Mouse (Mus musculus) midbrain, embryonic 11.5 days (tissue): ENCODE data around the gene Catsperz. TPM values are rescaled to one million over a fixed set of nuclear protein-coding genes. Genes with fewer than 3 reads are reported as not detected.

Experiments
- ATAC-seq: fragments of 200-750 bp; cut with Nextera tagmentation; 2 replicates; pipeline ENCODE4 v1.8.0; 2017; ENCODE audit warnings: moderate TSS enrichment, moderate library complexity; ENCODE audit not compliant: low FRiP score
- DNase-seq: peaks from one replicate; pipeline ENCODE4 v3.0.0; 2015; ENCODE audit warnings: low spot score; ENCODE audit errors: missing footprints
- H3K27ac ChIP-seq: fragments of 300-500 bp; sonication (generic); 2 replicates; pipeline ENCODE4 v1.5.1; 2014; ENCODE audit warnings: low read depth, low read length
- H3K27me3 ChIP-seq: fragments of 300-500 bp; sonication (generic); 2 replicates; pipeline ENCODE4 v1.6.1; 2014; ENCODE audit warnings: mild to moderate bottlenecking, low read length, moderate library complexity, mixed read lengths; ENCODE audit not compliant: control insufficient read depth, insufficient read depth
- H3K36me3 ChIP-seq: fragments of 300-500 bp; sonication (generic); 2 replicates; pipeline ENCODE4 v1.6.1; 2014; ENCODE audit warnings: mild to moderate bottlenecking, low read length, moderate library complexity, mixed read lengths; ENCODE audit not compliant: control insufficient read depth, insufficient read depth
- H3K4me1 ChIP-seq: fragments of 300-500 bp; sonication (generic); 2 replicates; pipeline ENCODE4 v1.6.1; 2014; ENCODE audit warnings: low read length; ENCODE audit not compliant: control insufficient read depth, insufficient read depth
- H3K4me2 ChIP-seq: fragments of 300-500 bp; sonication (generic); 2 replicates; pipeline ENCODE4 v1.6.1; 2014; ENCODE audit warnings: mild to moderate bottlenecking, moderate library complexity
- H3K4me3 ChIP-seq: fragments of 300-500 bp; sonication (generic); 2 replicates; pipeline ENCODE4 v1.5.1; 2014; ENCODE audit warnings: low read depth, low read length
- H3K9ac ChIP-seq: fragments of 300-500 bp; sonication (generic); 2 replicates; pipeline ENCODE4 v1.6.1; 2014; ENCODE audit warnings: low read length
- H3K9me3 ChIP-seq: fragments of 300-500 bp; sonication (generic); 2 replicates; pipeline ENCODE4 v1.6.1; 2016; ENCODE audit warnings: low read length; ENCODE audit not compliant: control insufficient read depth
- WGBS: fragments of 180-500 bp; shearing (Covaris S2); extraction: QIAGEN DNeasy Blood & Tissue Kit; methylation state at CpG from one replicate; pipeline ENCODE4 v1.1.7; 2014; 5-methylcytosine and 5-hydroxymethylcytosine counted together
- polyA plus RNA-seq: library from polyadenylated mRNA; unstranded; fragments of >200 nt; fragmentation: Nextera tagmentation; extraction: Ambion mirVana; gene quantifications from 2 replicates; pipeline ENCODE4 v1.2.1, GENCODE M21; 2014

The Catsperz gene
- polyA plus RNA-seq, 1 experiment from 2014 or later: not detected

DNA sequence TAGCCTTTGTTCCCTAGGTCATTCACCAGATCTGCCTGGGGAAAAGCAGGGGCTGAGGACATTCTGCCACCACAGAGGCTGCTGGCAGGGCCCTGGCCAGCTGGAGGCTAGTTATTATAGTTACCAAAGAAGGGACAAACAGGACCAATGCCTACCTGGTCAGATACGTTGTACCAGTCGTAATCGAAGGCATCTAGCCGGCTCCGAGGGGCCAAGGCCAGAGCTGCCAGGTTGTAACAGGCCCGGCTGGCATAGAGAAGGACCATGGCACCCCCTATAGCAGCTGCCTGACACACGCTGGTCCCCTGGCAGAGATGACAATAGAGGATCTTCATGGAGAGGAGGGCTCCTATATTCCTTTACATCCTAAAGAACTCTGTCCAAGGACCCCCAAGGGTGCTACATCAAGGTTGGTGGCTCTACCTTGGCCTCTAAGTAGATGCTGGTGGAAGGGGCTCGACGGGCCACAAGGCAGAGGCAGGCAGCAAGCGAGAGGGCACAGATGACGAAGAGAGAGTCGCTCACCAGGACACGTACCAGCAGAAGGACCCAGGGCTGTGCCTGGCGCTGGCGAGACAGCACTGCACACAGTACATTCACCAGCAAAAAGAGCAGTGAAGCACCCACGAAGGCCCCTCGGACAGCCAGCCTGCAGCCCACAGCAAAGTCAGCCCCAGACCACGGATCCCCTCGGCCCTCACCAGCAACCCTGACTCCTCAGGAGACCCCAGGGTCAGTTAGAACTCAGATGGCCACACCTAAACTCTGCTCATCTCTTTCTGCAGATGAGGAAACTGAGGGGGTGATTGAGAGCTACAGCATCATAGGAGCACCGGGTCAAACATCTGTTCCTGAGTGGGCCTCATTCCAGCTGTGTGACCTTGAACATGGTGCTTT is 14.2 kb upstream of the Catsperz start:
- WGBS: 89% methylated on average over 20 of the region's 20 CpGs
- H3K36me3 ChIP-seq: no peaks in the 10 kb centered on the region
- peaks cover 14% of the 10 kb centered on the region for H3K4me1 ChIP-seq
- peaks cover 19% of the 10 kb centered on the region for H3K27me3 ChIP-seq
- H3K9ac ChIP-seq: no peak overlapping the region
- ATAC-seq: no peak
- no peak overlapping the region for H3K4me3 ChIP-seq
- no peak overlapping the region for H3K27ac ChIP-seq
- no peaks in the 10 kb centered on the region for H3K9me3 ChIP-seq
- H3K4me2 ChIP-seq: no peak overlapping the region
- no peak for DNase-seq

GRCm38 (mm10) chr19:6937541-6938465 is 12.6 kb upstream of the Catsperz start:
- no peak overlapping the region for H3K4me2 ChIP-seq
- 0 out of 2 replicates have a peak overlapping the region, but pooled peaks have one; percentile 2 for H3K9ac ChIP-seq
- H3K27ac ChIP-seq: no peak overlapping the region
- DNase-seq (no peak), ATAC-seq (no peak)
- no peaks in the 10 kb centered on the region for H3K36me3 ChIP-seq
- H3K4me3 ChIP-seq: no peak overlapping the region
- no peaks in the 10 kb centered on the region for H3K9me3 ChIP-seq
- WGBS: 82% methylated on average over 16 of the region's 16 CpGs
- peaks cover 35% of the 10 kb centered on the region for H3K27me3 ChIP-seq
- H3K4me1 ChIP-seq: peaks cover 17% of the 10 kb centered on the region

DNA sequence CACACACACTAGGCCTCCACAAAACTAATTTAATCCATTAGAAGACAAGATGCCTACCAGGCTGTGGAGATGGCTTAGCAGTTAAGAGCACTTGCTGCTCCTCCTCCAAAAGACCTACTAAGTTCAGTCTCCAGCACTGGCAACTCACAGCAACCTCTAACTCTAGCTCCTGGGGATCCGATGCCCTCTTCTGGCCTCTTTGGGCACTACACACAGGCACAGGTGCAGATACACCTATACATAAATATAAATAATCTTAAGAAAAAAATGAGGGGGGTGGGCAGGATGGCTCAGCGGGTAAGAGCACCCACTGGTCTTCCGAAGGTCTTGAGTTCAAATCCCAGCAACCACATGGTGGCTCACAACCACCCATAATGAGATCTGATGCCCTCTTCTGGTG is 11.1 kb upstream of the Catsperz start:
- Histone ChIP-seq H3K9ac (no peak overlapping the region), H3K27me3 (peaks cover 49% of the 10 kb centered on the region), H3K36me3 (no peaks in the 10 kb centered on the region), H3K4me3 (no peak overlapping the region), H3K4me2 (no peak overlapping the region), H3K9me3 (no peaks in the 10 kb centered on the region), H3K4me1 (peaks cover 15% of the 10 kb centered on the region), H3K27ac (no peak overlapping the region)
- DNase-seq (no peak), ATAC-seq (no peak)
- WGBS: 26% methylated on average over 3 of the region's 3 CpGs

- Histone ChIP-seq H3K4me3 (peak within 1 kb of the TSS; percentile 26), H3K4me1 (peaks cover 6% of the 10 kb centered on the region), H3K4me2 (peak within 1 kb of the TSS; percentile 43), H3K9me3 (no peaks in the 10 kb centered on the region), H3K27ac (no peak within 1 kb of the TSS), H3K27me3 (peaks cover 56% of the 10 kb centered on the region), H3K9ac (peak within 1 kb of the TSS; percentile 39; the same call in 1 of the 2 replicates), H3K36me3 (no peaks in the 10 kb centered on the region)
- WGBS: 9% methylated on average over 23 of the region's 23 CpGs
- ATAC-seq (no peak; the same call in 1 of the 2 replicates), DNase-seq (no peak)
Observed at GRCm38 (mm10) chr19:6934195-6934977, 9.2 kb upstream of the Catsperz start, which contains the start of gene Kcnk4. TSS of gene Kcnk4 (minus strand) at chr19:6934515.

DNA sequence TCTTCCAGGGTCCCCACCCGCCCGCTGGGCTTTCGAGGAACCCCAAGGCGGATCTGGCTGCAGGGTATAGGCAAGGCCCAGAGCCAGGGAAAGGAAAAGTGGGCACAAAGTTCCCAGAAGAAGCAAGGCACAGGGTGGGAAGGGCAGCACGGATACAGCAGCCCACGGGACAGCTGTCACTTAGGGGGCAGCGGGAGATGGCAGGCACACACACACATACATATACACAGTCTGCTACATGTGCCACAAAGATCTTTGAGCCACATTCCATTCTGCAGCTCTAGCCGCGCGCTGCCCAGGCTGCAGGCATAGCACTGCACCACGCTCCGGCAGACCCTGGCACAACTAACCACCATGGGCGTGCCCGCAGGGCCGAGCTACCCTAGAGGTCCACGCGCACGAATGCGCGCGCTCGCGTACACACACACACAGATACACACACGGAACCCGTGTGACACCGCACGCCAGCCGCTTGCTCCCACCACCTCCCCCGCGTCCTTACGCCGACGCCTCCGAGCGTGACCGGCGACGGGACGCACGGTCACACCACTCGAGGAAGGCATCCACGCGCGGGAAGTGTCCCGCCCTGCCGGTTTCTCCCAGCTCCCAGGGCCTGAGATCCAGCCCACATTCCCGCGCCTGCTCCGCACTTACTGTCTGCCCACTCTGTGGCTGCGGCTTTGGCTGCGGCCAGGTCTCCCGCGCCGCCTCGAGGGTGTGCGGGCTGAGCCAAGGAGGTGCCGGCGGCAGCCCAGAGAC is 8.4 kb upstream of the Catsperz start:
- peak overlapping the region; percentile 39; the same call in 1 of the 2 replicates for H3K9ac ChIP-seq
- WGBS: 5% methylated on average over 58 of the region's 58 CpGs
- peak overlapping the region; percentile 43 for H3K4me2 ChIP-seq
- H3K4me1 ChIP-seq: peaks cover 6% of the 10 kb centered on the region
- H3K9me3 ChIP-seq: no peaks in the 10 kb centered on the region
- DNase-seq: peak; percentile 91
- H3K4me3 ChIP-seq: peak overlapping the region; percentile 26
- no peak overlapping the region for H3K27ac ChIP-seq
- H3K27me3 ChIP-seq: peaks cover 56% of the 10 kb centered on the region
- no peaks in the 10 kb centered on the region for H3K36me3 ChIP-seq
- peak; percentile 35; the same call in 1 of the 2 replicates for ATAC-seq

- ATAC-seq (no peak), DNase-seq (no peak)
- H3K9me3 ChIP-seq: no peaks in the 10 kb centered on the region
- no peak overlapping the region for H3K9ac ChIP-seq
- WGBS: 15% methylated on average over 4 of the region's 4 CpGs
- no peak overlapping the region for H3K27ac ChIP-seq
- peaks cover 60% of the 10 kb centered on the region for H3K27me3 ChIP-seq
- peak overlapping the region; percentile 43; the same call in 1 of the 2 replicates for H3K4me2 ChIP-seq
- peaks cover 6% of the 10 kb centered on the region for H3K4me1 ChIP-seq
- no peak overlapping the region for H3K4me3 ChIP-seq
- H3K36me3 ChIP-seq: no peaks in the 10 kb centered on the region
Observed at GRCm38 (mm10) chr19:6933102-6933435, 7.9 kb upstream of the Catsperz start.

GRCm38 (mm10) chr19:6932018-6932417 is 6.8 kb upstream of the Catsperz start:
- 35% methylated on average over 1 of the region's 1 CpGs for WGBS
- Histone ChIP-seq H3K9me3 (no peaks in the 10 kb centered on the region), H3K27ac (no peak overlapping the region), H3K9ac (no peak overlapping the region), H3K4me3 (no peak overlapping the region), H3K36me3 (no peaks in the 10 kb centered on the region), H3K4me2 (no peak overlapping the region), H3K4me1 (peaks cover 6% of the 10 kb centered on the region), H3K27me3 (peaks cover 70% of the 10 kb centered on the region)
- ATAC-seq: no peak
- no peak for DNase-seq

DNA sequence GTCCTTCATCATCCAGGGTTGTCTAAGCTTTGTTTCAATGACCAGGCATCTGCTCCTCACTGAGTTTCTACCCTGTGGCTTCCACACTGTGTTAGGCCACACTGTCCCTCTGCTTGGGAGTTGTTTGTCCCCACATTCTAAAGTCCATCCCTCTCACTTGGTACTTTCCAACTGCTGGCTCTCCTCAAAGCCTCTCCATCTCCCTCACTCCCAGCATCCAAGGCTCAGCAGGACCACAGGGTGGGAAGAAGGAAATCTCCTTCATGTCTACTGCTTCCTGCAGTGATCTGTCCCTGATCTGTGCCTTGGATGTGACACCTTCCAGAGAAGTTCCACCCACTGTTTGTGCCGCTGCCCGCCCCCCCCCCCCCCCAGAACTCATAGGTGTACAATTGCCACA is 5.8 kb upstream of the Catsperz start:
- Histone ChIP-seq H3K4me3 (no peak overlapping the region), H3K9me3 (no peaks in the 10 kb centered on the region), H3K4me1 (peaks cover 6% of the 10 kb centered on the region), H3K4me2 (no peak overlapping the region), H3K36me3 (no peaks in the 10 kb centered on the region), H3K27me3 (peaks cover 77% of the 10 kb centered on the region), H3K9ac (no peak overlapping the region), H3K27ac (no peak overlapping the region)
- WGBS: 0% methylated on average over 2 of the region's 2 CpGs
- DNase-seq: peak; percentile 80
- ATAC-seq: no peak
